Mouse (Mus musculus): Measurements from ENCODE around the gene Stat4. TPM values are rescaled to one million over a fixed set of nuclear protein-coding genes. Genes with fewer than 3 reads are reported as not detected.

Stat4 gene
- polyA plus RNA-seq, 1 experiment from 2014 or later, result not detected

DNA sequence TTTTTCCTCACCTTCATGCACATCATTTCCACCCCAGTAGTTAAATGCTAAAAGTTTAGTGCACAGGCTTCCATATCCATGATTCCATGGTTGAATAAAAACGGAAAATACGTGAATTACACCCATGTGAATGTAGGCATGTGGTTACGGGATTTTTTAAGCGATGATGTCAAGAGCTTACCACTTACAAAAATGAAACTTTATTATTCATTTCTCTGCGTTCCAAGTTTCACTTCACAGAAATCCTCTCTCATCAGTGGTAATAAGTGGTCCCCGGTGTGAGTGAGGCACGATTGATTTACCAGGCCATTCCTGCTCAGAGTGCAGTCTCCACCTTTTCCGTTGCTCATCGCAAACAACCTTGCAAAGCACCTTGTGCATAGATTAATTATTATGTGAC is 66.0 kb downstream of the Stat4 start:
- TF ChIP-seq CTCF (IDR thresholded peaks at IDR 0.05), result no peak

DNA sequence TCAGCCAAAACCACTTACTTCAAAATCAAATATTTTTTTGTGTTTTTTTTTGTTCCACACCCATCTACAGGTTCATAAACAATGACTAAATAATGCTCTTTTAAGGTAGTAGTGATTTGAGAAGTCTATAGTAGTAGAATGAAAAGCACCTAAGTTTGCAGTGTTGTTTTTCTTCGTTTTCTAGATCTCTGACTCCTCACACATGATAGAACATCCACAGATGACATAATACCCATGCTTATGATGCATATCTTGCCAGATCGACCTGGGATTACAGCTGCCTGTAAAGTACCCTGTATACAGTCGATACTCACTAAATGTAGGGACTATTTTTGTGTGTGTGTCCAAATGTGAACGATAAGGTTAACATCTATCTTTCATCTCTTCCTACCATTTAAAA is 69.0 kb downstream of the Stat4 start:
- TF ChIP-seq CTCF (IDR thresholded peaks at IDR 0.05), result no peak
- no peak for ATAC-seq
- peaks cover 54% of the 10 kb centered on the region for H3K27me3 ChIP-seq
- POLR2A ChIA-PET, result no interaction called here
- in situ Hi-C loops (cut with MboI; ENCODE audit: low pct_unique_long_range_greater_than_20kb), result no loop called here
- CTCF ChIA-PET, result no interaction called here
- no peak for DNase-seq (ENCODE audit: low read depth, low spot score)

More for the DNA sequence above, 66.0 kb downstream of the Stat4 start:
- ATAC-seq, result no peak
- in situ Hi-C loops (cut with MboI; ENCODE audit: low pct_unique_long_range_greater_than_20kb), result no loop called here
- POLR2A ChIA-PET, result no interaction called here
- CTCF ChIA-PET, result no interaction called here
- no peak for DNase-seq (ENCODE audit: low read depth, low spot score)
- H3K27me3 ChIP-seq, result peaks cover 52% of the 10 kb centered on the region

DNA sequence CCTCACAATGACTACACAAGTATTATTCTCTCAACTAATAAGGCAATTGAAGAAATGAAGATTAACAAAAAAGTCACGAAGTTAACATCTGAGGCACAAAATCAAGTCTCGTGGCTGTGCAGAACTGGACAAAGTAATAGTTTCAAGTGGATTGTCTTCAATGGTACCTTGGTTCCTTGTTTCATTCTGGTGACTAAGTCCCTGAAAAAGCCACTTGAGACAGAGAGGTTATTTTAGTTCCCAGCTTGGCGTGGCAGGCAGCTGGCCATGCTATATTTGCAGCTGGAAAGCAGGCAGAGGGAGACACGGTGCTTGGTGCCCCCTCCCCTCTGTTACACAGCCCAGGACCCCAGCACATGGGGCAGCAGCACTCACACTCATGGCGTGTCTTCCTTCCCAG is 70.2 kb downstream of the Stat4 start:
- ATAC-seq (no peak), DNase-seq (ENCODE audit: low read depth, low spot score) (no peak)
- POLR2A ChIA-PET, result no interaction called here
- TF ChIP-seq CTCF (IDR thresholded peaks at IDR 0.05), result no peak
- H3K27me3 ChIP-seq, result peaks cover 62% of the 10 kb centered on the region
- CTCF ChIA-PET, result no interaction called here
- in situ Hi-C loops (cut with MboI; ENCODE audit: low pct_unique_long_range_greater_than_20kb), result no loop called here

DNA sequence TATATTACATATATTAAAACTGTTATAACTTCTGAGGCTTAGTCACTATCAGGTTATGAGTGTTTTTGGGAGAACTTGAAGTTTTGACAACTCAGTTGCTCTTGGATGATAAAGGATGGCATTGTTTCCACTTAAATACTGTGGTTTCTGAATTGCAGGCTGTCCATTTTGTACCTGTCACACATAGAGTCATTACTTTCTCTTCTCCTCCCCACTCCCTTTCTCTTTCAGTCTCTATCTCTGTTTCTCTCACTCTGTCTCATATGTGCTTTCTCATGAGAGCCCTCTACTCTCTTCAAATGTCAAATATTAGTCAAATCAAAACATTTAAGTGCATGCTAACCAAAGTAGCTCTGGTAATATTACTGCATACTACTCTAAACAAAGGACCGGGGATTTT is 79.3 kb downstream of the Stat4 start:
- TF ChIP-seq CTCF (IDR thresholded peaks at IDR 0.05), result no peak
- ChIA-PET POLR2A (no interaction called here), CTCF (no interaction called here)
- in situ Hi-C loops (cut with MboI; ENCODE audit: low pct_unique_long_range_greater_than_20kb), result no loop called here
- DNase-seq (ENCODE audit: low read depth, low spot score) (no peak), ATAC-seq (no peak)
- H3K27me3 ChIP-seq, result peaks cover 69% of the 10 kb centered on the region

DNA sequence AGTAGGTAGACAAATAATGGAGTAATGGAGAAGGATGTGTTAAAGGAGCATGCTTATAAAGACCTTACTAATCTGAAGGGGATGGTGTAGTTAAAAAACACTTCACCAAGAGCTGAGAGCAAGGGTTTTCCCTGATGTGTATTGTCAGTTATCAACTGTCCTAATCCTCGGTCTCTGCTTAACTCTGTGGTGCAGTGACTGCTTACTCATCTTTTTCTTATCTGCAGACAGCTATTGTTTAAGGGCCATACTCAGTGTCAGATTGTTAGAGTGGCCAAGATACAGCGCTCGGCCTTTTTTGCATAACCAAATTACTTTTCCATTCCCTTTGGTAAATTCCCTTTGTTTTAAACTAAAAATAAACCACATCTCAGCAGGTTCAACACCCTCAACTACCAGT is 79.7 kb downstream of the Stat4 start:
- DNase-seq (ENCODE audit: low read depth, low spot score) (no peak), ATAC-seq (no peak)
- CTCF ChIA-PET, result no interaction called here
- peaks cover 71% of the 10 kb centered on the region for H3K27me3 ChIP-seq
- TF ChIP-seq CTCF (IDR thresholded peaks at IDR 0.05), result no peak
- in situ Hi-C loops (cut with MboI; ENCODE audit: low pct_unique_long_range_greater_than_20kb), result no loop called here
- POLR2A ChIA-PET, result no interaction called here

DNA sequence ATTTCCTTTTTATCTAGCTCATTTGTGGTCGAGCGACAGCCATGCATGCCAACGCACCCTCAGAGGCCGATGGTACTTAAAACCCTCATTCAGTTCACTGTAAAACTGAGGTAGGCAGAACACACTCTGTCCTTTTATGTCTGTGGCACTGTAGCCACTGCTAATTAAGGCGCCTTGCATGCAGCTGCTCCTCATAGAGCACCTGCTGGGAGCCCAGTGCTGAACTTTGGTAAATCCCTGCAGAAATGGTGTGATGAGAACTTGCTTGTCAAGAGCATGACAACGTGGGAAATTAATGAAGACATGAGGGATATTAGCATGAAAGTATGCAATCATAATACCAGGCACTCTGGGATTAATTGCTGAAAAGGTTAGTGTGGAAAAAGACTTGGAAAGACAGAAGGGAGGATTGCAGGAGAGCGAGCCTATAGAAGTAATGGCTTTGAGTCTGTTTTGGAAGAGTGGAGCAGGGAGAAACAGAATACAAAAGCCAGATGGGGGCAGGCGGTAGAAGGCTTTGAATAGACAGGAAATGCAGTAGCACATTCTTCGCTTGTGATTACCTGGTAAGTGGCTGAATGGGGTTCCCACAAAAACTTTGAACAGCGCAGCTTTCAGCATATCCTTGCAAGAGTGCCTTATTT is 92.9 kb downstream of the Stat4 start:
- CTCF ChIA-PET, result no interaction called here
- ATAC-seq, result no peak

DNA sequence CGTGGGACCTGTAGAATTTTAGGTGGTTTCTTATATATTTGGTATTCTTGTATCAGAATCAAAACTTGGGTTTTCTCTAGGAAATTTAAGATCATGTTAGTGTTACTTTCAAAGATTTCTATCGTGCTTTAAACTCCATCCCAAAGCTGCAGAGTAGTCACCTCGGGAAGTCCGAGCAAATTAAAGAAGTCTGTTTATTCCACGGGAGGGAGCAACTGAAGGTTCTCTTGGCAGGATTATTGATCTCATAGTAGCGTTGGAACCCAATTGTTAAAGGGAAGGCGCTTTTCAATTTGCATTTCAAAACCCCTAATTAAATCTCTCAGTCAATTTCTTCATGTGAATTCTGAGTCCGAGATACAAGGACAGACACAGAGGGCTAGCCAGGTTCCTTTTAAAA is 93.4 kb downstream of the Stat4 start:
- ChIA-PET POLR2A (no interaction called here), CTCF (interaction anchor here (2.1 kb wide), 1 partner anchor 18 kb away, joined by 6 read pairs; no protein-coding TSS in a partner anchor)
- in situ Hi-C loops (cut with MboI; ENCODE audit: low pct_unique_long_range_greater_than_20kb), result no loop called here
- no peak for TF ChIP-seq CTCF (IDR thresholded peaks at IDR 0.05)
- H3K27me3 ChIP-seq, result peaks cover 72% of the 10 kb centered on the region
- DNase-seq (ENCODE audit: low read depth, low spot score), result no peak
- ATAC-seq, result no peak

More for the DNA sequence above, 92.9 kb downstream of the Stat4 start:
- no peak for TF ChIP-seq CTCF (IDR thresholded peaks at IDR 0.05)
- POLR2A ChIA-PET, result no interaction called here
- H3K27me3 ChIP-seq, result peaks cover 72% of the 10 kb centered on the region
- DNase-seq (ENCODE audit: low read depth, low spot score), result no peak
- in situ Hi-C loops (cut with MboI; ENCODE audit: low pct_unique_long_range_greater_than_20kb), result no loop called here

DNA sequence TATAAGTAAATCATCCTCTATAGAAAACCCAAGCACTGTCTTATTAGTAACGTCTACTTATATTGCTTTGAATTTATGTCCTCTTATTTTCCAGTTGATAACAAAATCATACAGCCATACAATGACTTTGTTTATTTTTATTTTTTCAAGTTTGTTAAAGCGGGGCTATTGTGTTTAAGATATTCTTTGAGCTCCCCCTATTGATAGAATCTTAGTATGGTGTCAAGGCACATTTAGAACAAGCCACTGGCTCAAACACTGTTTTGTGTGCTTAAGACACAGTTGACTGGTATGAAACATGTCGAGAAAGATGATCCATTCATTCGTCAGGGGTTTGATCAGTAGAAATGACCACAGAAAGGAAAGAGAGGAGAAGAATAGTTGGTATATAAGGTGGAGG is 99.3 kb downstream of the Stat4 start:
- in situ Hi-C loops (cut with MboI; ENCODE audit: low pct_unique_long_range_greater_than_20kb), result no loop called here
- DNase-seq (ENCODE audit: low read depth, low spot score) (no peak), ATAC-seq (no peak)
- CTCF ChIA-PET, result interaction anchor here (0.9 to 1.8 kb wide), 2 partner anchors 9 to 21 kb away, joined by 3 to 5 read pairs; no protein-coding TSS in a partner anchor
- POLR2A ChIA-PET, result no interaction called here
- TF ChIP-seq CTCF (IDR thresholded peaks at IDR 0.05), result peak; percentile 24
- peaks cover 50% of the 10 kb centered on the region for H3K27me3 ChIP-seq

DNA sequence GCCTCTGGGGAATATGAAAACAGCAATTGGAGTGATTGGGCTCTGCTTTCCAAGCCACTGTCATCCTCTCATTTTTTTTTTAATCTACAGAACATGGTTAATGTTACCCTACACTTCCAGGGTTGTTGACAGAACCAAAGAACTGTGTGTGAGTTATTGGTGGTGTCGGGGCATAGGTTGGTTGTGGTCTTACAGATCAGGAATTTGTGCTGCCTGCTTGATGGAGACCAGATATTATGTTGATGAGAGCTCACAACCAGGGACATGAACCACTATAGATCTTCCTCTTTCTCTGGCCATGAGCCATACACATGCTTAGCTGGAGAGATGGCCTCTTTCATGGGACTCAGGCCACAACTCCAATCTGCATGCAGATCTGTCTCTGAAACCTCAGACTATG is 100.2 kb downstream of the Stat4 start:
- no peak for DNase-seq (ENCODE audit: low read depth, low spot score)
- POLR2A ChIA-PET, result no interaction called here
- CTCF ChIA-PET, result no interaction called here
- in situ Hi-C loops (cut with MboI; ENCODE audit: low pct_unique_long_range_greater_than_20kb), result no loop called here
- ATAC-seq, result no peak
- H3K27me3 ChIP-seq, result peaks cover 50% of the 10 kb centered on the region
- TF ChIP-seq CTCF (IDR thresholded peaks at IDR 0.05), result no peak

DNA sequence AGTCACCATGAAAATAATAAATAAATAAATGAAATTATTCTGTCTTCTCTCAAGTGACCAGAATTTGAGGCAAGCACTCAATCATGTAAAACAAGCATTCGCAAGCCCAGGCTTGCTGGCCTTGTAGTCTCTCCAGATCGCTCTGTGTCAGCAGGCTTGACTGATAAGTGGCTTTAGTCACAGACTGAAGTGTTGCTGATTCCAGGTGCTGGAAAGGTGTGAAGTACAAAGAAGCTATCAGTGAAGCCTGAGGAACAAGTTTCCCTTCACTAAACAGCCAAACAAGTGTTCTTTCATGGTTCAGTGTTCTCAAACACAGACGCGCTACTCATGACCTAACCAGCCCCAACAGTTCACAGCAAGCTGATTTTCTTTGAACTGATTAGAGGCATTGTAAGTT is 101.7 kb downstream of the Stat4 start:
- POLR2A ChIA-PET, result no interaction called here

DNA sequence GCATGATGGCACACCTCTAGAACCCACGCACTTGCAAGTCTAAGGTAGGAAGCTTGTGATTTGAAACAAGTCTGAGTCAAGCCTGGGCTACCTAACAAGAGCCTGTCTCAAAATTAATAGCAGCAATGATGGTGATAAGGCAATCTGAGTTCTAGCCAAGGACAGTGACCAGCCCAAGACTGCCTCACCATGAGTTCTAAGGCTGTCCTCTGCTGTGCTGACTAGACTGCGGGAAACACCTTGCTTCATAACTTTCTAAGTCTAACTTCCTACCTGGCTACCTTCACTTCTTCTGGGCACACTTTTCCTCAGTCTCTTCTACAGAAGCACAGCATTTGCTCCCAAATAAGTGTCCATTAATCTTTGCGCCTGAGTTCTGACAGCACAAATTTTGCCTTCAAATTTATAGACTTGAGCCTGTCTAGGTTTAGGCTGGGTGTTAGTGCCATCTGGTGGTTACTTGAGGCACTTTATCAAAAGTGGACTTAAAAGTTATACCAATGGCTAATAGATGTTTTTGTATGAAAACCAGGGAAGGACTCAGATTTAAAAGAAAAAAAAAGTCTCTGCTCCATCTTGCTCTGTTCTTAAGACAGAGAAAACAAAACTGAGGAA is 111.8 kb downstream of the Stat4 start:
- POLR2A ChIA-PET, result no interaction called here
- ATAC-seq, result no peak
- CTCF ChIA-PET, result interaction anchor here (0.8 to 4.1 kb wide), 7 partner anchors 9 to 454 kb away, joined by 3 to 29 read pairs (median 5); no protein-coding TSS in a partner anchor
- no peak for DNase-seq (ENCODE audit: low read depth, low spot score)
- TF ChIP-seq CTCF (IDR thresholded peaks at IDR 0.05), result peak; percentile 68
- peaks cover 40% of the 10 kb centered on the region for H3K27me3 ChIP-seq
- in situ Hi-C loops (cut with MboI; ENCODE audit: low pct_unique_long_range_greater_than_20kb), result loop anchor here (5.0 kb wide), 2 partner anchors 101 to 451 kb away; no protein-coding TSS in a partner anchor

More for the DNA sequence above, 101.7 kb downstream of the Stat4 start:
- ATAC-seq, result no peak
- no peak for DNase-seq (ENCODE audit: low read depth, low spot score)
- no peak for TF ChIP-seq CTCF (IDR thresholded peaks at IDR 0.05)
- in situ Hi-C loops (cut with MboI; ENCODE audit: low pct_unique_long_range_greater_than_20kb), result no loop called here
- H3K27me3 ChIP-seq, result peaks cover 52% of the 10 kb centered on the region
- CTCF ChIA-PET, result no interaction called here
